Mouse (Mus musculus) erythroblast, embryonic 14.5 days (primary cell): ENCODE data around the gene Gale.

ENCODE experiments used
- GATA1 ChIP-seq: IDR thresholded peaks from 2 replicates; pipeline ENCODE4 v1.6.1; 2012; ENCODE audit warnings: low read length, inconsistent platforms, mixed read lengths
- TAL1 ChIP-seq: IDR thresholded peaks from 3 replicates; pipeline ENCODE4 v1.6.1; 2012; ENCODE audit warnings: low read length, inconsistent platforms, mixed read lengths

DNA sequence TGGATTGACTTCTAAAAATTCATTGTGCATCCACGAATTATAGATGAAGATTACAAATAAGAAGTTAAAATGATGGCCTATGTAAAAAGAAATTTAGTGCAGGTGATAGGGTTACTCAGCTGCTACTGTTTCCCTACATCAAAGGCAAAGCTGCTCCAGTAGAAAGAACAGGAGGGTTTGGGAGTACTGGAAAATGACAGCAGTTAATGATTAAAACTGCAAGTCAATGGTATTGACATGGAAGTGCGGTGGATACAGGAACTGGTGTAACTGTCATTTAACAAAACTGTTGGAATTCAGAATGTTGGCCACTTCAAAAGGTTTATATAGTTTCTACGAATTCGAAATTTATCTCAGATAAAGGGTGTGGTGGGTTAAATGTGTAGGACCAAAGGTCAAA lies 31.6 kb downstream of the Gale start:
- TF ChIP-seq GATA1, result no peak
- TF ChIP-seq TAL1, result no peak
